Mouse (Mus musculus) stomach, postnatal 0 days (tissue): ENCODE measurements around the gene Clmp.

Experiments
- CTCF ChIP-seq: IDR thresholded peaks from 2 replicates; pipeline ENCODE4 v1.5.1; 2016; ENCODE audit warnings: antibody characterized with exemption, low read depth, mild to moderate bottlenecking, moderate library complexity
- EP300 ChIP-seq: optimal IDR thresholded peaks from 2 replicates; pipeline ENCODE3; 2016; ENCODE audit warnings: antibody characterized with exemption

DNA sequence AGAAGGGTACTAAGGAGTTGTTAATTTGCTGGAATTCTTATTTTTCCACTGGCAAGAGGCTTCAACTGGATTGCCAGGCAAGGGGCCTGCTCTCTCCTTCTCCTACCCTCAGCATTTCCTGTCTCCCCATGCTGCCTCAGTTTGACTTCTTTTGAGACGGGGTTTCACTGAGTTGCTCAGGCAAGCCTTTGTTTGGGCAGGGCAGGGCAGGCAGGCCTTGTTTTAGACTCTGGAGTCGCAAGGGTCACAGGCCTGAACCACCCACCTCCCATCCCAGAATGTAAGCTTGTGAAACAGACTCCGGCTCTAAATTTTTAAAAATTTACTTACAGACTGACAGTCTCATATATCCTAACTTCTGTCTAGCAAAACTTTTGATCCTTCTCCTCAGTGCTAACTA is 113.3 kb downstream of the Clmp start:
- TF ChIP-seq CTCF (no peak), EP300 (no peak)
